Mouse (Mus musculus) myocyte (in vitro differentiated cells): Measurements from ENCODE around the gene Mad1l1.

ENCODE experiments used
- POLR2A ChIP-seq: IDR thresholded peaks from one replicate; pipeline ENCODE4 v1.6.1; 2011; ENCODE audit warnings: low read depth, mild to moderate bottlenecking, control low read depth, moderate library complexity; ENCODE audit not compliant: insufficient read length
- TCF3 ChIP-seq: IDR thresholded peaks from one replicate; pipeline ENCODE4 v1.6.1; 2011; ENCODE audit warnings: low read depth, control low read depth; ENCODE audit not compliant: insufficient read length

DNA sequence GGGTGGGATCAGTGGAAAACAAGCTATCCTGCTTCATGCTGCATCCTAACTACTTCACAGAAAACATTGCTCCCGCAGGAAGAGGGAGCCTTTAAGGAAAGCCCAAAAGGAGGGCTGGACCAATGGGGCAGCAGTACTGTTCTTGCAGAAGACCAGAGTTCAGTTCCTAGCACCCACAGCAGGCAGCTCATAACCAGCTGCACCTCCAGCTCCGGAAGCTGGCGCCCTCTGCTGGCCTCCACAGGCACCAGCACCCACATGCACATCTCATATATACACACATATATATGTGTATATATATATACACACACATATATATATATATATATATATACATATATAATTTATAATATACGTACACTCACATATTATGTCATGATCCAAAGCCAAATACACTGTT lies 17.4 kb upstream of the Mad1l1 start:
- no peak for TF ChIP-seq POLR2A
- TF ChIP-seq TCF3, result no peak
